Mouse (Mus musculus): ENCODE measurements around the gene Lingo1. TPM values are rescaled to one million over a fixed set of nuclear protein-coding genes. Genes with fewer than 3 reads are reported as not detected.

Lingo1 gene
- total and polyA plus RNA-seq, 2 experiments, result under 0.01 to 0.27 TPM

DNA sequence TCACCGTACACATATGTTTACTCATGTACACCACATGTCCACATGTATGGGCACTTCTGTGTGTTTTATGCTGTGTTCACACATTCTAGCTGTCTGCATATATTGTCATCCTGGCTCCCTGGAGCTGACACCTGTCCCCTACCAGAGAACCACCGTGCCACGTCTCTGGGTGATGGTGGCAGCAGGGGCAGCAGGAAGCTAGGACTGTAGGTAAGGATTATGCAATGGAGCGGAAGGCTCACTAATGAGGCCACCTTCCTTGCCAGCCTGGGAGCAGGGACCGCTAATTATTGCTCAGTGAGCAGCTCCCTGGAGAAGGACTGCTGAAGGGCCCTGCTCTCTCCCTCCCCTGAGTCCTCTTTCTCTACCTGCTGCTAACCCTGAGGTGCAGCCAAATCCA lies 44.5 kb upstream of the Lingo1 start:
- no peaks in the 10 kb centered on the region for H3K27me3 ChIP-seq (ENCODE audit: control insufficient read depth, insufficient read depth, low read length)
- WGBS, result 85% methylated on average over 5 of the region's 5 CpGs
- H3K36me3 ChIP-seq (ENCODE audit: control insufficient read depth, insufficient read depth, low read length), result no peaks in the 10 kb centered on the region
- H3K9ac ChIP-seq (ENCODE audit: low read depth, low read length), result no peak overlapping the region
- H3K79me2 ChIP-seq (ENCODE audit: control insufficient read depth, insufficient read depth, low read length), result no peaks in the 10 kb centered on the region
- H3K27ac ChIP-seq (replicated peaks; ENCODE audit: insufficient read depth, low read depth, low read length), result no peak overlapping the region
- TF ChIP-seq CTCF (IDR thresholded peaks at IDR 0.05; ENCODE audit: low read depth, low read length), result no peak
- TF ChIP-seq POLR2A (IDR thresholded peaks at IDR 0.05; ENCODE audit: extremely low read depth, insufficient read depth, low read length), result no peak
- no peak overlapping the region for H3K4me3 ChIP-seq (ENCODE audit: insufficient read depth, low read depth, low read length)
- no peaks in the 10 kb centered on the region for H3K4me1 ChIP-seq (ENCODE audit: control insufficient read depth, insufficient read depth, low read length)
- no peak for DNase-seq (ENCODE audit: extremely low read depth, low read depth, low spot score)

DNA sequence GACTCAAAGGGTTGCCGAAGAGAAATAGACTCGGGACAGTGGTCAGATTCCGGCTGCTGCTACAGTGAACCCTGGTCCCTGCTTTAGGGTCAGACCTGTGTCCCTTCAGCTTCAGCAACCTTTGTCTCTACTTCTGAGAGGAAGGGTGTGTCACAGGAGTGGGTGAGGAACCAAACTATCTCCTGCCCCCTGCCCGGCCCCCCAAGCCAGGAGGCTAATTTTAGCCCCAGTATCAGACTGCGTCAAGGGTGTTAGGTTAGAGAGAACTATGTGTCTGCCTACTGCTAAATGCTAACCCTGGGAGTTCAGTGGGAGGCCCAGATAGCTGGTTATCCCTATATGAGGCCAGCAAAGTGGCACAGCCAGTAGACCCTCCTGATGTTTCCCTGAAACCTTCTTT lies 38.9 kb upstream of the Lingo1 start:
- TF ChIP-seq POLR2A (IDR thresholded peaks at IDR 0.05; ENCODE audit: extremely low read depth, insufficient read depth, low read length) (no peak), CTCF (IDR thresholded peaks at IDR 0.05; ENCODE audit: low read depth, low read length) (no peak)
- WGBS, result 79% methylated on average over 5 of the region's 5 CpGs
- Histone ChIP-seq H3K4me1 (ENCODE audit: control insufficient read depth, insufficient read depth, low read length) (no peaks in the 10 kb centered on the region), H3K36me3 (ENCODE audit: control insufficient read depth, insufficient read depth, low read length) (no peaks in the 10 kb centered on the region), H3K4me3 (ENCODE audit: insufficient read depth, low read depth, low read length) (no peak overlapping the region), H3K79me2 (ENCODE audit: control insufficient read depth, insufficient read depth, low read length) (no peaks in the 10 kb centered on the region), H3K9ac (ENCODE audit: low read depth, low read length) (no peak overlapping the region), H3K27me3 (ENCODE audit: control insufficient read depth, insufficient read depth, low read length) (no peaks in the 10 kb centered on the region), H3K27ac (replicated peaks; ENCODE audit: insufficient read depth, low read depth, low read length) (no peak overlapping the region)
- DNase-seq (ENCODE audit: extremely low read depth, low read depth, low spot score), result no peak

DNA sequence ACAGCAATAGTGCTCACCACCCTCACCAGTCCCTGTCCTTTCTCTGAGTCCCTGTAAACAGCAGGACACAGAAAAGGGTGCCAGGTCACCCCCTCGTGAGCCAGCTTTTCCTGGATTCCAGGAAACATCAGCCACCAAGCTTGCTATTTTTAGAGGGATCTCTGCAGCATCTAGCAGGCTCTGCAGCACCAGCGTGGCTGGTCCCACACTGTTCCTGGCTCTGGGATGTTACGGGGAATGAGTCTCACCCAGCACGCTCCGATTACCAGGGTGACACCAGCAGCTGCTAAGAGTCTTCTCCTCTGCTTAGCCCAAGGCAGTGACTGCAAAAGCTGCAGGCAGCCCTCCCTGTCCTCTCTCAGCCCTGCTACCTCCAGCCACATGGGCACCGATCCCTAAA lies 36.6 kb upstream of the Lingo1 start:
- no peaks in the 10 kb centered on the region for H3K27me3 ChIP-seq (ENCODE audit: control insufficient read depth, insufficient read depth, low read length)
- H3K79me2 ChIP-seq (ENCODE audit: control insufficient read depth, insufficient read depth, low read length), result no peaks in the 10 kb centered on the region
- 46% methylated on average over 6 of the region's 6 CpGs for WGBS
- TF ChIP-seq CTCF (IDR thresholded peaks at IDR 0.05; ENCODE audit: low read depth, low read length) (no peak), POLR2A (IDR thresholded peaks at IDR 0.05; ENCODE audit: extremely low read depth, insufficient read depth, low read length) (no peak)
- no peak overlapping the region for H3K4me3 ChIP-seq (ENCODE audit: insufficient read depth, low read depth, low read length)
- H3K9ac ChIP-seq (ENCODE audit: low read depth, low read length), result no peak overlapping the region
- H3K27ac ChIP-seq (replicated peaks; ENCODE audit: insufficient read depth, low read depth, low read length), result no peak overlapping the region
- no peak for DNase-seq (ENCODE audit: extremely low read depth, low read depth, low spot score)
- no peaks in the 10 kb centered on the region for H3K36me3 ChIP-seq (ENCODE audit: control insufficient read depth, insufficient read depth, low read length)
- H3K4me1 ChIP-seq (ENCODE audit: control insufficient read depth, insufficient read depth, low read length), result no peaks in the 10 kb centered on the region

DNA sequence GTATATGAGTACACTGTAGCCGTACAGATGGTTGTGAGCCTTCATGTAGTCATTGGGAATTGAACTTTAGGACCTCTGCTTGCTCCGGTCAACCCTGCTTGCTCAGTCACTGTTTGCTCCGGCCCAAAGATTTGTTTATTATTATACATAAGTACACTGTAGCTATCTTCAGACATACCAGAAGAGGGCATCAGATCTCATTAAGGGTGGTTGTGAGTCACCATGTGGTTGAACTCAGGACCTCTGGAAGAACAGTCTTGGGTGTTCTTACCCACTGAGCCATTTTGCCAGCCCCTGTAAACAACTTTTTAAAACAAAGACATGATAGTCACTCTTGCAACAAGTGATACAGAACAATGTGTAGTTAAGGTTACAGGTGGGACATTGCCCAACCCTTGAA lies 35.6 kb upstream of the Lingo1 start:
- no peak for DNase-seq (ENCODE audit: extremely low read depth, low read depth, low spot score)
- H3K4me3 ChIP-seq (ENCODE audit: insufficient read depth, low read depth, low read length), result no peak overlapping the region
- no peaks in the 10 kb centered on the region for H3K27me3 ChIP-seq (ENCODE audit: control insufficient read depth, insufficient read depth, low read length)
- no peaks in the 10 kb centered on the region for H3K36me3 ChIP-seq (ENCODE audit: control insufficient read depth, insufficient read depth, low read length)
- H3K9ac ChIP-seq (ENCODE audit: low read depth, low read length), result no peak overlapping the region
- H3K4me1 ChIP-seq (ENCODE audit: control insufficient read depth, insufficient read depth, low read length), result no peaks in the 10 kb centered on the region
- 74% methylated on average over 3 of the region's 3 CpGs for WGBS
- H3K79me2 ChIP-seq (ENCODE audit: control insufficient read depth, insufficient read depth, low read length), result no peaks in the 10 kb centered on the region
- no peak for TF ChIP-seq CTCF (IDR thresholded peaks at IDR 0.05; ENCODE audit: low read depth, low read length)
- no peak for TF ChIP-seq POLR2A (IDR thresholded peaks at IDR 0.05; ENCODE audit: extremely low read depth, insufficient read depth, low read length)
- no peak overlapping the region for H3K27ac ChIP-seq (replicated peaks; ENCODE audit: insufficient read depth, low read depth, low read length)

DNA sequence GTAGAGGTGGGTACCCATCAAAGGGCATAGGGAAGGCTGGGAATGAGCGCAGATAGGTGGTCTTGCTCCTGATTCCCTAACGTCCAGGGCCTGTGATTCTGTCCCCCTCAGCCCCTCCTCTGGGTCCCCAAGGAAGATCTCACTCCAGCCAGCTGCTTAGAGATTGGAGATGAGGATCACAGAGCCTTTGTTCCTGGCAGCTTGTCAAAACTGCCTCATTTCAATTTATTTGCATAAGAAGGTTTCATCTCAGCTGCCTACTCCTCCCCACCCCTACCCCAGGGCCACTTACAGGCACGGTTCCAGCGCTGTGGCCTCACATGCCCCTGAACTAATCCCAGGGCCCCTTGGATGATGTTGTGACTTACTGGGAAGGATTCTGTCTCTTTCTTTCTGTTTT lies 33.9 kb upstream of the Lingo1 start:
- Histone ChIP-seq H3K4me1 (ENCODE audit: control insufficient read depth, insufficient read depth, low read length) (no peaks in the 10 kb centered on the region), H3K9ac (ENCODE audit: low read depth, low read length) (no peak overlapping the region), H3K27me3 (ENCODE audit: control insufficient read depth, insufficient read depth, low read length) (0 out of 2 replicates have a peak, but pooled peaks cover 4% of the 10 kb centered on the region), H3K36me3 (ENCODE audit: control insufficient read depth, insufficient read depth, low read length) (no peaks in the 10 kb centered on the region), H3K27ac (replicated peaks; ENCODE audit: insufficient read depth, low read depth, low read length) (no peak overlapping the region), H3K79me2 (ENCODE audit: control insufficient read depth, insufficient read depth, low read length) (no peaks in the 10 kb centered on the region), H3K4me3 (ENCODE audit: insufficient read depth, low read depth, low read length) (no peak overlapping the region)
- DNase-seq (ENCODE audit: extremely low read depth, low read depth, low spot score), result no peak
- TF ChIP-seq POLR2A (IDR thresholded peaks at IDR 0.05; ENCODE audit: extremely low read depth, insufficient read depth, low read length), result no peak
- TF ChIP-seq CTCF (IDR thresholded peaks at IDR 0.05; ENCODE audit: low read depth, low read length), result no peak
- 49% methylated on average over 4 of the region's 4 CpGs for WGBS

DNA sequence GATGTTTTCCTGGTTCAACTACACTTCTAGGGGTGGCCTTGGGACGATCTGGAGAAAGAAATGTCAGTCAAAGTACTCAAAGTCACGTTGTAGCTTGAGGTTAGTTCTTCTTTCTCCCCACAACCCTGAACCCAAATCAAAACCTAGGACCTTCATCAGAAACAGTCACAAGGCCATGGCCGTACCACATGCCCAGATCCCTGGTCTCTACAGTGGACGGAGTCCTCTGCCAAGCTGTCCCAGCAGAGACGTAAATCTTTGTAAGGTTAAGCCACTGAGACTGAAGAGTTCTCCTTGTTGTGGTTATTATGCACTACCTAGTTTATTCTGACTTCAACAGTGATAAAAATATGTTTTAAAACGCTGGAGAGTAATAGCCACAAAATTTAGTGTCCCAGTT lies 32.6 kb upstream of the Lingo1 start:
- no peak for DNase-seq (ENCODE audit: extremely low read depth, low read depth, low spot score)
- Histone ChIP-seq H3K4me3 (ENCODE audit: insufficient read depth, low read depth, low read length) (no peak overlapping the region), H3K9ac (ENCODE audit: low read depth, low read length) (no peak overlapping the region), H3K27ac (replicated peaks; ENCODE audit: insufficient read depth, low read depth, low read length) (no peak overlapping the region), H3K27me3 (ENCODE audit: control insufficient read depth, insufficient read depth, low read length) (0 out of 2 replicates have a peak, but pooled peaks cover 4% of the 10 kb centered on the region), H3K79me2 (ENCODE audit: control insufficient read depth, insufficient read depth, low read length) (no peaks in the 10 kb centered on the region), H3K4me1 (ENCODE audit: control insufficient read depth, insufficient read depth, low read length) (no peaks in the 10 kb centered on the region), H3K36me3 (ENCODE audit: control insufficient read depth, insufficient read depth, low read length) (no peaks in the 10 kb centered on the region)
- TF ChIP-seq CTCF (IDR thresholded peaks at IDR 0.05; ENCODE audit: low read depth, low read length) (no peak), POLR2A (IDR thresholded peaks at IDR 0.05; ENCODE audit: extremely low read depth, insufficient read depth, low read length) (no peak)
- whole genome bisulfite sequencing, result 76% methylated on average over 6 of the region's 6 CpGs

All from liver, adult 2 months (tissue).